Mouse (Mus musculus) right cerebral cortex, postnatal 36 days (tissue): ENCODE measurements at regions not wholly inside any gene's neighbourhood (a gene's known extent, or its start where the extent isn't known, plus 50 kb on each side); places are given as distances from the start of the nearest gene placed in this dataset.
A peak's percentile ranks its signal among the peaks of the same experiment; 100 is the strongest.

Experiments used
- DNase-seq, 2 experiments: peaks; one replicate each; pipeline ENCODE4 v3.0.0; 2022; ENCODE audit warnings: low spot score in 2 of 2, mixed read lengths in 1 of 2

DNA sequence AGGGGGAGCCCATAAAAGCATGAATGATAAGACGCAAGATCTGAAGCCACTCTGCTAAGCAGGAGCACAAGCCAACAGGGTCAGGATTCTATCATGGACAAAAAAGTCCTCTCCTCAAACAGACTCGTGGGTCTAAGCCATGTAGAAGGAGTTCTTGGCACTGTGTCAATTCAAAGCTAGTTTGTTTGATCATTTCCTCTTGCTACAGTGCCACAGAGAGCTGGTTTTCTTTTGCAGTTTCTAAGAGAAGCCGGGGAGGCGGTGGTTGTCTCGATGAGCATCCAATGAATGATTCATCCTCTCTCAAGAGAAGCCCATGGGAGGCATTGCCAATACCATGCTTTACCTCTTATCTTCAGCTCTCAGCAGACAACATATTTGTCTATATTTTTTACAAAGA, 284.6 kb upstream of the Noct start:
- peak in 1 of 2 experiments; percentile 32 for DNase-seq

DNA sequence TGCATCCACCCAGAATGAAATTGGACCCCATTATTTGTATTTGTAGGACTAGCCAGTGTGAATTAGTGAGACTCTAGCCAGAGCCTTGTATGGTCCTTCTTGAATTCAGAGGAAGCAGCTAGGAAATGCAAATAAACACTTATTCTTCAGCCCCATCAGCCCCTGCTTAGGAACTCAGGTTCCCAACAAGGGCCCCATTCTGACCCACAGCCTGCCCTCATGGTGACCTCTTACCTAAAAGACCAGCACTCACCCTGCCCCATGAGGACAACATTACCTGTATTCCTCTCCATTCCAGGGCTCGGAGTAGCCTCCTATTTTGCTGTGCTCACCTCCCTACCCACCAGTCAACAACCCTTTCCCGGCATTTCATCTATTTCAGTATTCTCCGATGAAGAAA, 283.6 kb upstream of the Noct start:
- DNase-seq, result no peak

DNA sequence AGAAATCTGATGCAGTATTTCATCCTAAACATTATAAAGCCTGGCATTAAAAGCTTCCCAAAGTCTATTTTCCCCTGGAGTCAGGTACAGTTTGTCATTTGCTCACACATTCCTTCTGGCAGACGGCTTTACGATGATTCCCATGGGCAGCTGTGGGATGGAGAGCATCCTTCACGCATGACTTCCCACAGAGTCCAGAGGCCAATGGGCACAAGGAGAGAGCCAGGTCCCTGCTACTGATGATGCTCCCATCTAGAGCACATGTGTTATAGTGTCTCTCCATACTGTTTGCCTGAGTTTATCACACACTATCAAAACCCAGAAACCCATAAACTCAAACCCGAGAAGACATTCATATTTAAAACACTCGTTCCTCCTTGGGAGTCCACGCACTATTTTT, 270.8 kb upstream of the Noct start:
- DNase-seq, result no peak

DNA sequence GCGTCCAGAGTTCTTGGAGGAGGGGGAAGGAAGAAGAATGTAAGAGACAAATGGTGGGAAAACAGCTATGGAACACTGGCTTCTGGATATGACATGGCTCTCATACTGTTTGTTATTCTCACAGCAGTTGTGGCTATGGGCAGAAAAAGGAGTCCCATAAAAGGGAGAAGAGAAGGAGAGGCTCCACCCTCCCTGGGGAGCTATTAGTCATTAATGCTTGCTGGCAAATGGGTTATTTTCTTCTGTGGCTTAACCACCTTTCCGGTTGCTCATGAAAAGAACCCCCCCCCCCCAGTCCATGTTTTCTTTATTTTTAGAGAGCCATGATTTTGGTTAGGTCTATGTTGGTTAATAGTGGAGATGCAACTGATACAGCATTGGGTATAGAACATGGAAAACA, 253.9 kb upstream of the Noct start:
- DNase-seq, result no peak

DNA sequence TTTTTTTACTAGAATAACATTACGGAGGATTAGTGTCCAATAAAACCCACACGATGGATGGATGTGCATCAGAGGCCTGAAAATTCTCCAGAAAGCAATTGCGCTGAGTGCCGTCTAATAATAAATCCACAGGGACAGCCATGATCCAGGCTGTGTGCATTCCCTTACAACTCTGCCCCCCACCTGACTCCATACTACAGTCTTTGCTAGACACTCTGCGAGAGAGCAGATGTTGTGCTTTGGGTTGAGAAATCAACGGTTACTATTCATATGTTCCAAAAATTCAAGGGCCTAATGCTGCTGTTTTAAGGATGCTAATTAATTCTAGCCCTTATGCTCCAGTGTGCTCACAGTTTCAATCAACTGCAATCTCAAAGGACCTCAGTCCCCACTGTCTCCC, 251.2 kb upstream of the Noct start:
- no peak for DNase-seq

DNA sequence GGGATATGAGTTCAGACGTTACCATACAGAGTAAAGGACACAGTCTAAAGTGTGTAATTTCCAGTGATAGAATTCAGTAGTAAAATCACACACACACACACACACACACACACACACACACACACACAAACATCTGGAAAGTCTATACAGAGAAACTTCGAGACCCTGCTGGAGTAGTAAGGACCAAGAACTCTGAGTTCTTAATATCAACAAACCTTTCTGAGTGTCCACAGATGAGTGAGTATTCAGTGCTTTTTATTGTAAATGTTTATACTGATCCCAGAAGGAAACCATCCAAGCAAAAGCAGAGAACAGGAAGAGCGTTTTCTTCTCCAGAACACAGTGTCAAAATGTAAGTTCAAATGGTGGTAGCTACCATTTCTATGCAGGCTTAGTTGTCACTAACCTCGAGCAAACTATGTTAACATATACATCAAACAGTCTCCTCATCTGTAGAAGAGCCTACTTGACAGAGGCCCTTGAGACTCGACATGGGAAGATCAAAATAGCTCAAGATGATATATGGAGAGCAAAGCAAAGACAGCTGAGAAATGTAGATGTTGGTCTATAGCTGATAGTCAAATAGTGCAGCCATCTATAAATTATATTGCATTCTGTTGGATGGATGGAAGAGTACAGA, 248.0 kb upstream of the Noct start:
- no peak for DNase-seq

DNA sequence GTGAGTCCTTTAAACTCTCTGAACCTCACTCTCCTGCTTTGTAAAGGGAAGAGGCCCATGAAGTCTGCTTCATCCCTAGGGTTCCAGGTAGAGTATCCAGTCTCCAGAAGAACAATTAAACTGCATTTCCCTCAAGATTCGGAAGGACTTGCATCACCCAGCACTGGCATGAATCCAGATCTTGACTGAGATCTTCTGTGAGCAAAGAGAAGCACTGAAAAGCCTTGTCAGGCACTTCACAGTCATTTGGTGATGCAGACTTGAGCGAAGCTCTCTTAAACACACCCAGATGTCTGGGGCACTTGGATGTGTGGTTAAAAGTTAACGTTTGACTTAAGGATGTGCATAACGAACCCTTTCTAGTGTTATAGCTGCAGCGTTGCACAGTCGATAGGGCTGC, 247.4 kb upstream of the Noct start:
- DNase-seq, result no peak

DNA sequence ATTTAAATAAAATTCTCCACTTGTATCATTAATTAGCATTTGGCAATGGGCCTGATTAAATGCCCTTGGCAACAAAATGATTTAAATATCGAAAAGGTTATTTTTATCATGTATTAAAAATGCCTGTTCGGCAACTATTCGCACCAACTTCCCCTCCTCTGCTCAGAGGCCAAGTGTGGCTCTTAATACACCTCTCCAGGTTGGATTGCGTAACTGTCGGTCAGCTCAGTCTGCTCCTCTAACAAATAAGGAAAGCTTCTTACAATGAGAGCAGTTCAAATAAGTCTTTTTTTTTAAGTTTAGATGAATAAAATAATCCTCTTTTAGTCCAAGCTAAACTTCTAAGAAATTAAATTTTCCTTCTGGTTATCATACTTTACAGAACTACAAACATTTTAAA, 245.6 kb upstream of the Noct start:
- DNase-seq, result no peak

DNA sequence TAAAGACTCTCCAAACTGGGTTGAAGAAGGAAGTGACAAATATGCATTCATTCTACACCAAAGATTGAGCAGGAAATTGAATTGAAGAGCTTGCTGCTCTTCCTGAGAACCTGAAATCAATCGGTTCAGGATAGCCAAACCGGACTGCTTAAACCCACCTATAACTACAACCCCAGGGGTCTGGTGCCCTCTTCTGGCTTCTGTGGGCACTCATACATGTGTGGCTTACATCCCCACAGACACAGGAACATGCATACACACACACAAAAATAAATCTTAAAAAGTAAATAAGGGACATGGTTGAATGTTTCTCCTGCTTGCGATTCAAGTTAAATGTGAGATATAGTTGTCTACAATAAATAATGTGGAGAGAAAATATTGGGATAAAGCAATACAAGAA, 244.7 kb upstream of the Noct start:
- no peak for DNase-seq

DNA sequence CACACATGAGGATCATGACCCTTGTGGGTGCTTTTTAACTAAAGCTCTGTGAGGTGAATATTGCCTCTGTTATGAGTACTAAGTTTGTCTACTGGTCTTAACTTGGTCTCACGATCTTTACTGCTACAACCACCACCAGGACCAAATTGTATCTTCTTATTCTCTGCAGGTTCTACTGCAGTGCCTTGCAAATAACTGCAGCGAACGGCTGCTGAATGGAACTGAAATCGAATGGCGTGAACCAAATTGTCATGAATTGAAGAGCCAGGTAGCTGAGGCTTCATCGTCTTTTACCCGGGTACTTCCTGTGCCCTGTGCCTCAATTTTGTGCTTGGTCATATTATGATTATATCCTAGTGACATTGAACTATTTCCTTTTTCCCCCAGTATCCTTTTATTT, 242.5 kb upstream of the Noct start:
- DNase-seq, result no peak

DNA sequence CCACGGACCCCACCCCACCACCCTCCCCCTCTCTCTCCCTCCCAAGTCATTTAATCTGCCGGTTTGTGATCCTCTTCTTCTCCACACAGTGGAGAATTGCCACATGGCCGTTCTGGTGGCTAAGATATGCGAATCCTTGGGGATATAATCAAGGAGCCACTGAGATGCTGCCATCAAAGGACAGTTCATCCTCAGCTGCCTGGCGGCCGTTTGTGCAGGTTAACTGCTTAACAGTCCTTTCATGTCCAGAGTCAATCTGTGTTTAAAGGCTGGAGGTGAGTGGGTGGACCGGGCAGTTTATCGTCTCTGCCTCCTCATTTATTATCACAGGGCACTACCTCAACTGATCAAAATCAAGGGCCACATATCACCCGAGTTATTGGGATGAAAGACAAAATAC, 241.6 kb upstream of the Noct start:
- DNase-seq, result no peak

DNA sequence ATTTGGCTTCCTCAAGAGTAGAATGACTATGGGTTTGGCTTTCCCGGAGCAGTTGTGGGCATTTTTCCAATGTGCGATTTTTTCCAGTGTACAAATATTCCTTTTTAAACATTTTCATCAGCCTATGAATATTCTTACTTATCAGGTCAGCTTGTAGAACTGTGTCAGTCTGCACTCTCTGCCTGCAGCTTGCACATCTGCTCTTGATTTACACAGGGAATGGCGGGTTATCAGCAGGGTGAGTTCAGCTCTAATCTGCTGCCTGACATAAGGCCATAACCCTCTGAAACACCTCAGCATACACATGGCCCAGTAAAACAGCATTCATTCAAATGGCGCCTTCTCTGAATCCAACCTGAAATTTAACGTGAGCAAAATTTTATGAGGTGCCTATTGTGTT, 241.1 kb upstream of the Noct start:
- no peak for DNase-seq

DNA sequence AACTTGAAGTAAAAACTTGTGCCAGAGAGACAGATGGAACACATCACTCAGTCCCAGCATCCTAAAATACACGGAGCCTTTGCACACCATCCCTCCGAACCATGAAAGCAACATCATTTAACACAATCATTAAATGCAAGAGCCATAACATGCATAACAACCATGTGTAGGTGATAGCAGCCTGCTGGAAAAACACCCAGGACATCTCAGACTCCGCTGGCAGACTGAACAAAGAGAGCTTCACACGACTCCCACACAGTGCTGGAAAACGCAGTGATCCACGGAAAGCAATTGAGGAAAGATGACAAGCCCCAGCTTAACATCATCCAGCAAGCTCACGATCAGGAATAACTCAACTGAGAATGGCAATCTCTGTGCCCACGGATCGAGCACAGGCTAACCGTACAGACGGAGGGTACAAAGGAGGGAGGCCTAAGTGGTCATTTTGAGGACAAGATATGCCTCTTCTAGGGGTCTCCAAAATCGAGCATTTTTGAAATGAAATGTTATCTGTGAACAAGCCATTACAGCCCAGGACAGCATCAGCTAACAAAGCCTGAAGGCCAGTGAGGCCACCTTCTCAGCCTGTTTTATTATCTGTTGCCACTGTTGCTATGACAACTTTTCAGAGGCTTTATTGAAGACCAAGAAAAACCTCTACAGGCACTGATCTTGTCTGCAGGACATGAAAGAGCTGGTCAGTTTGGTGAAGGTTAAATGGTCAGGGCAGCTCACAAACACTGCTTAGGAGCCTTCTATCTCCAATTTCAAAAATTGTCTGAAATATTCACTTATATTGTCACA, 240.1 kb upstream of the Noct start:
- peak; percentile 70 to 89 for DNase-seq

DNA sequence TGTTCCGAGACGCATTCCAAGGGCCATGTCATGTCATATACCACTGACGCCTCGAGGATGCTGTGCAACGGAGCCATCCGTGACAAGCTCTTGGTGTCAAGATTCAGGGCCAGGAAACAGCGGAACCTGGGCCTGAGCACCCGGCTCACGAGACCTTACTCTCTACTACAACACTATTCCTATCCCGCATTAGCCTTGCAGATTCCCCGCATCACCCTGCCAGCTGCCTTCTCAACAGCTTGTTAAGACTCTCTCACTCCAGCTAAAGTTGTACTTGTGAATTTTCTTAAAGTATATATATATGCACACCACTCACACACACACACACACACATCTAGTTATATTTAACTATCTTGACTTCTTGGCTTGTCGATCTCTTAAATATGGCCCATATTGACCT, 236.4 kb upstream of the Noct start:
- peak; percentile 18 to 30 for DNase-seq

DNA sequence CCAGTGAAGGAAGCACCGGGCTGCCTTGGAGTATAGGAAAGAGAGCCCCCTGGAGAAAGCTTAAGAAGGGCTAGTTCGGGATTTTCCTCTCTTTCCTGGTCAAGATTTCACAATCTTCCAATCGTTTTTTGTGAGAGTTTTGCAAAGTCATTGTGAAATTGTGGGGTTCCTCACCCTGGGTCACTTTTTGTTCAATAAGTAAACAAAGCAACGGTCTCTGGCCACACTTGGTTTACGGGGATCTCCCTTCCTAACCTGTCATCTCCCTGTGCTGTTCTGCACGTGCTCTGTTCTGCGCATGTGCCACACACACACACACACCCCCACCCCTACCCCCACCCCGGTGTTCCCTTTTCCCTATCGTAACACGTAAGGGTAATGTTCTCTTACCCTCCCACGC, 233.4 kb upstream of the Noct start:
- DNase-seq, result no peak

DNA sequence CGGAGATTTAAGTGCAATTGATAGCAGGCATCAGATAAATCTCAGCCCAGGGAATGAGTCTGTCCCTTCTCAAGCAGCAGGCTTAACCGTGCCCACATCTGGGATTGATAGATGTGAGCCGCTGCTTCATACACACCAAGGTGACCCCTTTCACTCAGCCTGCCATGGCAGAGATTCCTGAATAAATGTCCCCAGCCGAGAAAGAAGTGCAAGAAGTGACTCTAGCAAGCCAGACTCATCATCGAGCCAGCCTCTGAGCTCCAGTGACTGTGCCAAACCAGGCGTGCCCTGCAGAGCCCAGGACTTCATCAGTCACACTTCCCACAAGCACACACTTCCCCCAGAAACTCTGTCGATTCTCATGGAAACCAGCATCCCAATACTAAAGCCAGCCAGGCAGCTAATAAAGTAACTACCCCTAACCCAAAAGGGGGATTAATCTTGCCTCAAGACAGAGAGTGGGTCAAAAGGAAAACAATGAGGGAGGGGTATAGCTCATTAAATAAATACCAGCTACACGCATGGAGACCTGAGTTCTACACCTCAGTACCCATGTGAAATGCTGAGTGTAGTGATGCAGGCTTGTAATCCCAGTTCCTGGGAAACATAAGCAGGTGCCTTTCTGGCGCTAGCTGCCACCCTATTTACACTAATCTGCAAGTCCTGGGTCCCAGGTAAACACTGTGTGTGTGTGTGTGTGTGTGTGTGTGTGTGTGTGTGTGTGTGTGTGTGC, 231.5 kb upstream of the Noct start:
- DNase-seq, result no peak

DNA sequence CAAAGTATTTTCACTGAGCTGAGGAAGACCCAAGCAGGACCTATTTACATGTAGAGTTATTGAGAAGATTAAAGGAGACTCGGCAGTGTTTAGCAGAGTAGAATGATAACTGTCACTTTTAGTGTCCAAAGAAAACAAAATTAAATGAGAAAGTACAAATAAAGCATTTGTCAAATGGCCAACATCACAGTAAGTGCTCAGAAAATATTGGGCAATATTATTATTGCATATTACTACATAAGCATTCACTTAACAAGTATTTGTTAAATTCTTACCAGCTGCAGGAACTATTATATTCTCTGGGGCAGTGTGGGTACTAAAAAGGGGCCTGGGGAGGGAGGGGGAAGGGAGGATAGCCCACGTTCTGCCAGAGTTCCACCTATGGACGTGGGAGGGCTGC, 224.5 kb upstream of the Noct start:
- no peak for DNase-seq

DNA sequence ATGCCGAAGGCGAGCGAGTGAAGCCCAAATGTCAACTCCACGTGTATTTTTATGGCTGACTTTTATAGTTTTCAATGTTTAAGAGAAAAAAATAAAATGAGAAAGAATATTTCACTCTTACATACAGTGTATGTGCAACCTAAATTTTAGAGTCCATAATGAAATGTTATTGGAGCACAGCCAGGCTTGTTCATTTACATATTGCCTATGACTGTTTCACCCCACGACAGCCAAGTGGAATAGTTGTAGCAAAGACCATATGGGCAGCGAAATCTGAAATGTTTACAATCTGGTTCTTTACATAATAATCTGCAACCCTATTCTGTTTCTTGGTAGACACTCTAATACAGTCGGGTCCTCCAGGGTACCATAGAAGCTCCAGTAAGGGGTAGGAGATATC, 223.3 kb upstream of the Noct start:
- DNase-seq, result no peak

DNA sequence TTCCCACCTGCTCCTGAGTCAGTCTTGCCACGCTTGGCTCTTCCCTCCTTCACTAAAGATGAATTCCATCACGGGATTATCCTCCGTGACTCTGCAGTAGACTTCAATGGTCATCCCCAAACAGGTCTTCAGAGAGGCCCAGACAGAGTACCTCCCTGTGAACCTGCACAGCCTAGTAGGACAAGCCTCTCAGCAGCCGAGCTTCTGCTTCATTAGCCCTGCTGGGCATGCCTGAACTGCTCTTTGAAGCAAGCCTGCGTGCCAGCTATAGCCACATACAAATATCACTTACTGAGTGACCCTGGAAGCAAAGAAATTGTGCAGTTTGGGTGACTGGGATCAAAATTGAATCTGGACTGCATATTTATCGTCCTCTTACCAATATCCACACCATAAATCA, 221.6 kb upstream of the Noct start:
- DNase-seq, result no peak

DNA sequence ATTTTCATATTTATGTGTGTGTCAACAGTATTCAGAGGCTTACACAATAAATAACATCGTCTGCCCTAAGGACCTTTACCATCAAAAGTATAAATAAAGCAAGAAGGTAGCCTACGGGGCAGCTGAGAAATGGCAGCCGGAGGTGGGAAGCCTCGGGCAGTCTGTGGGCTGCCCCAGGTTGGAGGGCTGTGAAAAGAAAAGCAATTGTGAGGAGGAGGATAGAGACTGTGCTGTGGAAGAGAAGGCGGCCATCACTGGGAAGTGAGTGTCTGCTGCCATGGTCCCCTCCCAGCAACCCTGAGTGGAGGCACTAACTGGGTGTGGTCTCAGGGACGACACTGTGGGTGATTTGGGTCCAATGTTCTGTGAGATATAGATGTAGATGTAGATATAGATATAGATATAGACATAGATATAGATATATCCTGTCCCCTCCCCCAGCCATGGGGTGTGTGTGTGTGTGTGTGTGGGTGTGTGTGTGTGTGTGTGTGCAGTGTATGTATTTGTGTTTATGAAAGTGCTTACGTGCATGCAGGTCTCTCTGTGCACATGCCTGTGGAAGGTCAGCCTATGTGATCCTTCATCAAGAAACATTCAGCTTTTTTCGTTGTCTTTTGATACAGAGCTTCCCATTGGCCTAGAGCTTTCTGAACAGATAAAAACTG, 220.6 kb upstream of the Noct start:
- DNase-seq, result no peak

DNA sequence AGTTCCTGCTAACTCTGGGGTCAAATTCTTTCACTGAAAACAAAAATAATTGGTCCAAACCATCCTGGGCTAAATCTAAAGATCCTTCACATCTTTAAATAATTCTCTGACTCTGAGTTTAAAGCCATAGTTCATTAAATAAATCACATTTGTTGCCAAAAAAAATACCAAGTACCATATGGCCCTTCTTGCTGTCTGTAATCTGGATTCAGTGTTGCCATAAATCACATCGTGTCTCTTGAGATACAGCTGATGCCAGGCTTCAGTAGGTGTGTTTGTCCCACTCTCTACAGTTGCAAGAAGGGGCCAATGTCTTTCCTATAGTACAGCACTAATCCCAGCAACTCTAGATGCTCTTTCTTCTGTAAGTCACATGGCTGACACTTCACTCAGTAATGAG, 220.0 kb upstream of the Noct start:
- no peak for DNase-seq

DNA sequence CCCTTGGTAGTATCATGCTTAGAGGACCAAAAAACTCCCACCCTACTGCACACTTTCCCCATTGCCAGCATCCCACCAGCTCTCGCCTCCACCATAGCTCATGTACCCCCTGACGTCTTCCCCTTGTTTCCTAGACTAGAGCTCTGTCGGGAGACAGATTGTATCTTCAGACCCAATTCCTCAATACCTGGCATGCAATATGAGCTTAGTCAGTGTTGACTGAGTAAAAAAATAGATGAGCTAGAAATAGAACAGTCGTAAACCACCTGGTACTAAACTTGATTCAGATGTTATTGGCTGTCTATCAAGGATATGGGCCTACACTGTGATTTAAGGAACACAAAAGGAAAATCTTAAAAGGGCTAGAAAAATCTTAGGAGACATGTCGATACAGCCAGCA, 215.1 kb upstream of the Noct start:
- no peak for DNase-seq
